Mouse (Mus musculus) ZHBTc4 (cell line): ENCODE measurements around the gene Ip6k2.

Experiments
- DNase-seq: peaks from one replicate; pipeline ENCODE4 v3.0.0-alpha.2; 2011; ENCODE audit warnings: low read depth, low spot score

Ip6k2 gene

DNA sequence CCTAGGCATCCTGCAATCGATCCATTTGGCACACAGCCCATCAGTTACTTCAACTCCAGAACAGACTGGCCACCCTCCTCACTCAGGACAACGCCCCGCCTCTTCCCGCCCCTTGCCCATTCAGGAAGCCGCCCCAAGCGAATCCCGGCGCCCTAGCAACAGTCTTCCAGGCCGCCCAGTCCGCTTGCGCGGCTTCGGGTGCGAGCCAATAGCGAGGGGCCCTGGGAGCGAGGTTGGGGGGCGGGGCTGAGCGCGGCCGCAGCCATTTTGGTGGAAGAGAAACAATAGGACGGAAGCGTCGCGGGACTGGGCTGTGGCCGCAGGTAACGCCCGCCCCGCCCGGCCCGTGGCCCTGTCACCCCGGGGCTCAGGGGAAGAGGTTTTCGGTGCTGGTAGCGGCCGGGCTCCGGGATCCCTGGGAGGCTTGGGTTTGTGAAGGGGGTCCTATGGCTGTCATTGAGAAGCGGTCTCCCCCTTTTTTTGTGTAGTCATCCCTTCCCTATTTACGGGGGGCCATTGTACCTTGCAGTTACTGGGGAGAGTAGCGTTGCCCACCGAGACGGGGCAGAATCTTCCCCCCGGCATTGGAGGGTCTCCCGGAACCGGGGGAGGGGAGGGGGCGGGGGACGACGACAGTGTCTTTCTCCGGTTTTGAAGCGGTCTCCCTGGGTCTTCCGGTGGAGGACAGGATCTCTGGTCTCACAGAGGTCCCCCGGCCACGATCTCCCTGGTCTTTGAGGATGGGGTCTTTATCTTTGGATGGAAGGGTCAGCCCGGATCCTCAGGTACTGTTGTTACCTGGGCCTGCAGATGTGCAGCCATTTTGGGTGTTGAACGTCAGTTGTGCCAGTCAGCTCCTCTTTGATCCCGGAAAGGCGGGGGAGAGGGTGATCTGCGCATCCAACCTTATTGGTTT lies at the start of gene Ip6k2:
TSS of gene Ip6k2 (plus strand) at position 249 of the 916 bp plus-strand sequence.
- peak; percentile 99 for DNase-seq

DNA sequence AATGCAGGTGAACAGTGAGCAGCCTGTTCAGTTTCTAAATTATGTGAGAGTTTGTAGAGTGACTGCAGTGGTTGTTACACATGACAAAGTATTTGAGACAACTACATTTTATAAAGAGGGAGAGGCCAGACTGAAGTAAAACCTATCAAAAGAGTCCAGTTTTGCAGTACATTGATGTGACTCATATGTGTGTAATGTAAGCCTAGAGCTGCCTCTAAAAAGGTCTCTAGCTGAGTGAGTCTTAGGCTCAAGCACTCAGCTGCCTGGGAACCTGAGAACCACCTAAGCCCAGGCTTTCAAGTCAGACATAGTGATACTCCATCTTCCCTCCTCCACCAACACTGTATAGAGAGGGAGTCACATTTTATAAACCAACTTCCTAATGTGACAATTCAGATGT lies 49.0 kb upstream of the Ip6k2 start:
- DNase-seq = no peak

DNA sequence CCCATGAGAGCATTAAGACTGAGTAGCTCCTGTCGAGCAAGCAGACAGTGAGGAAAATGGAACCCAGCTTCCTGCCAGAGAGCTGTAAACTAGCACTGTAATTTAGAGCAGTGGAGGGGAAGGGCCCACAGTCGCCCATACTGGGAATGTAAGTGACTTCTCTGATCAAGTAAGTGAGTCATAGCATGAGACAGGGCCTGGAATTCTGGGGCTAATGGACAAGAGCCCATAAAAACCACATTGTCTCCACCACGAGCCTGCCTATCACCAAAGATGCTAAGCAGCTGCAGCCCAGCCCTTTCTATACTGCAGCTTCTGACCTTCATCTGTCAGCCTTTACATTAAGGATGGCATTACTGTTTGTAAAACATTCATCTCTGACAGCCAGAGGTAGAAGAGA lies 44.4 kb upstream of the Ip6k2 start:
- DNase-seq = no peak

DNA sequence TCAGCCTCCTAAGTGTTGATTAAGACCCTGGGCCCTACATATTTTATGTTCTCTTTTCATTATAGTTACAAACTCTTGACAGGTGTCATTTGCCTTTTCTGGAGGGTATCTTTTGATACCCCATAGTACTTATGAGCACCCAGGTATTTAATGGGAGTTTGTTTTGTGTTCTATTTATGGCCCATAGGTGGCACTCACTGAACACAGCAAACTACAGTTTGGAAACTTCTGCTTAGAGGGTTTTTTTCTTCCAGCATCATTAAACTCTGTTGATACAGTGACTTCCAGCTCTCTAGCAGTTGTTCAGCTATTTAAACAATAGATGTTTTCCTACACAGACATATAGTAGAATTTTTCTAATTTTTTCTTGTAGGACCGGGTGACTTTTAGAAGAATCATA lies 43.5 kb upstream of the Ip6k2 start:
- no peak for DNase-seq

DNA sequence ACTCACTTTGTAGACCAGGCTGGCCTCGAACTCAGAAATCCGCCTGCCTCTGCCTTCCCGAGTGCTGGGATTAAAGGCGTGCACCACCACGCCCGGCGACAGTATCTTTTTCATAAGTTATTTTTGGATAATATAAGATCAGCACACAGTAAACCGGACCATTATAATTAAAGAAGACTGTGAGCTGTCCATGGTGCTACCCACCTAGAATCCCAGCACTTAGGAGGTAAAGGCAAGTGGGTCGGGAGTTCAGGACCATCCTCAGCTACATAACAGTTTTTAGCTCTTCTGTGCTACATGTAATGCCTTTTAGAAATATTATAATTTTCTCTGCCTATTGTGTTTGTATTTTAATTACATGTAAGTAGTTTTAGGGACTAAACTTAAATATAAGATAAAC lies 41.5 kb upstream of the Ip6k2 start:
- DNase-seq = no peak

- peak; percentile 55 for DNase-seq
Observed at GRCm38 (mm10) chr9:108746876-108747499, 36.6 kb upstream of the Ip6k2 start.

- DNase-seq = no peak
Observed at GRCm38 (mm10) chr9:108747694-108748093, 35.9 kb upstream of the Ip6k2 start.

DNA sequence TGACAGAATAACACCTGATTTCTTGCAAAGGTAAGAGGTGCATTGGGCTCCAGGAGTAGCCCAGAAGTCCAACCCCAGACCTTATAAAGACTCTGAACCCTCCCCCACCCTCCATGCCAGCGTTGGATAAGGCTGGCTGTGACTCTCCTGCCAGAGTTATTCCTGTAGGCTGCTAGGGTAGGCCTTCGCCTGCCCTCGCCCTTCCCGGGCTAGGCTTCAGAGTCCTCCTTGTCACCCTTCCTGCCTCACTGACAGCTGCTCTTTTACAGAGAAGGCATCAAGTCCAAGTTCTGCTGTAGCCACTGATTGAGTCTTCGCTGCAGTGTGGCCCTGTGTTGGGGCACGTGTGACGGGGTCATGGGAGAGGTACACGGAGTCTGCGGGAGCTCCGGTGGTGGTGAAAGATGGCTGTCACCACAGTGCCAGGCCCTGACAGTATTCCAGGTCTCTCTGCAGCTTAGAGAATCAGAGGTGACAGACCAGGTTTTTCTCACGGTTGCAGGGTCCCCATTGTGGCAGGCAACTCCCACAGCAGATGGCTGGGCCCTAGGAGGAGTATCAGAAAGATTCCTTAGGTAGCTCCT lies 34.9 kb upstream of the Ip6k2 start:
- no peak for DNase-seq

- DNase-seq = no peak
Observed at GRCm38 (mm10) chr9:108750616-108751015, 33.0 kb upstream of the Ip6k2 start.

DNA sequence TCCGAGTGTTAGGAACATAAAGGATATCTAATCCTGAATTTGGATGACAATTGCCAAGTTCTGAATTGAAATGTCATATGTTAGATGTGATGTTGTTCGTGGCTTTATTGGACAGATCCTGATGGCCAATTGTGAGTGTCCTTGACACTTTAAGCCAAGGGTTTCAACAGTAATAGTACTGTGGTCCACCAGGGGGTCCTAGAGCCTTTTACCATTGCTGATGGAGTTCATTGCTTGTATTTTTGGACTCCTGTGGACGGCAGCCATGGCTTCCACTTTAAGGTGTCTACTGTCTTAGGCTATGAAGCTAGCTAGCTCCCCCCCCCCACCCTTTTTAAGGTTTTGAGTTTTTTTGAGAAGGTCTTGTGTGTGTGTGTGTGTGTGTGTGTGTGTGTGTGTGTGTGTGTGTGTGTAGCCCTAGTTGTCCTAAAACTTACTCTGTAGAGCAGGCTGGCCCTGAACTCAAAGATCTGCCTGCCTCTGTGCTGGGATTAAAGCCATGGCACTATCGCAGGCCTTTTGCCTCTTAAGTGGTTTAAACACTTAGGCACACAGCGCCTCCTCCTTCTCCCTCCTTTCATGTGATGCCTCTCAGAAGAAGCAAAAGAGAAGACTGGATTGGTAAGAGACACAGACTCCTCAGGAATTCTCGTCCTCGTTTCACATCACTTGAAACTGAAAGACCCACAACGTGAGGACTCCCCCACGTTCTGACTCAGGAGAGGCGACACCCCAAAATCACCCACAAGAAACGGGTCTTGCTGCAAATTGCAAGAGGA lies 31.3 kb upstream of the Ip6k2 start:
- peak; percentile 71 for DNase-seq

GRCm38 (mm10) chr9:108753326-108753725 lies 30.3 kb upstream of the Ip6k2 start:
- peak; percentile 97 for DNase-seq

DNA sequence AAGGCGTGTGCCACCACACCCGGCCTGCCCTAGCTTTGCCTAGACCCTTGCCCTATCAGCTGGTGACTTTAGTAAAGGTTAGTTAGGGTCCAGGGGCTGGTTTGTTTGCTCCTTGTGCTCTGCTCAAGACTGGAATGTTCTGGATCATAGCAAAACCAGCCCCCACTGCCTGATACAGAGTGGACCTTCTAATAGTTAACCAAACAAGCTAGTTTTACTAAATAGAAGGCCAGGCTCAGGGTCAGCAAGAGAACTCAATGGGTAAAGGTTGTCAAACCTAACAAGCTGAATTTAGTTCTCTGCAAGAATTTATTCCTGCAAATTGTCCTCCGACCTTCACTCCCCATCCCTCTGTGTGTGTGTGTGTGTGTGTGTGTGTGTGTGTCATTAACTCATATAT lies 29.6 kb upstream of the Ip6k2 start:
- no peak for DNase-seq

DNA sequence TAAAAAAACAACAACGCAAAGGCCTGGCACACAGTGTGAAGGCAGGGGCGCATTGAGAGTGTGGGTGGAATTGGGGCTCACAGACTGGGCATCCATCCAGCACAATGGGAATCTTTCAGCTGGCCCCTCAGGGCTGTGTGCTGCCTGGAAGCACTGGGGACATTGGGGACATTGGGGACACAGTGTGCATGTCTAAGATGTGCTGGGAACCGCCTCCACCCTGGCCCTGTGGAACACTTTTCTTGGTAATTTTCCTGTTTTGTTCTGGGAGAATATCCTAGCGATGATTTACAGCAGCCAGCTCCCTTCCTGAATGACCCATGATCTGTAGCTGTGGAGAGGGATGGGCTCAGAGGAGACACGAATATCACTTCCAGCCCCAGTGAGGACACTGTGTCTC lies 29.2 kb upstream of the Ip6k2 start:
- no peak for DNase-seq

DNA sequence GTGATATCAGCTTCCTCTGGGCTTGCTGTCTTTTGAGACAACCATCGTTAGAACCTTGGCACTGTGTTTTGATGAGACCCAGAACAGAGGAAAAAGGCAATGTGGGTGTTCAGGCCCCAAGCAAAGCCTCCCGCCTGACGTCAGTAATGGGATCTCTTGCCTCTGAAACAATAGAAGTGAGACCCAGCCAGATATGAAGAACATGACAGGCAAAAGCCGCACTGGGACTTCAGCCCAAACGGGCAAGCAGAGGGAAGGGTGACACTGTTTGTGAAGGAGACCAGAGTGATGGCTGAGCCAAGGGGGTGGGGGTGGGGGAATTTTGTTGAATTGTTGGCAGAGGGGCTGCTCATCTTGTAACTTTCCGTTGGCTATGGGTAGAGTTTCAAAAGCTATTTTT lies 26.2 kb upstream of the Ip6k2 start:
- DNase-seq = no peak

GRCm38 (mm10) chr9:108759121-108759520 lies 24.5 kb upstream of the Ip6k2 start:
- DNase-seq = peak; percentile 66

DNA sequence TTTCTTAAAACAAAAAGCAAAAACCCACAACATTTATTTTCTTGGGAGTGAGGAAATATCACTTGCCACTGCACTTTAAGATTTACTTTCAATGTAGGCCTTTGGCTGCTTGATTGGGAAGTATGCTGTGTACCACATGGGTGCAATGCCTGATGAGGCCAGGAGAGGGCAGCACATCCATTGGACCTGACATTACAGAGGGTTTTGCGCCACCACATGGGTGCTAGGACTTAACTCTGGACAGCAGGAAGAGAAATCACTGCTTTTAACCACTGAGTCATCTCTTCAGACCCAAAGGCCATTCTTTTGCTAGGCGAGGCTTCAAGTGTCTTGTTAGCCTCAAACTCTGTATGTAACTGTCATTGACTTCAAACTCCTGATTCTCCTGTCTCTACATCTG lies 23.8 kb upstream of the Ip6k2 start:
- DNase-seq = peak; percentile 95

- no peak for DNase-seq
Observed at GRCm38 (mm10) chr9:108761561-108761960, 22.0 kb upstream of the Ip6k2 start.

- peak; percentile 41 for DNase-seq
Observed at GRCm38 (mm10) chr9:108764971-108765370, 18.6 kb upstream of the Ip6k2 start.

GRCm38 (mm10) chr9:108776614-108777013 lies 7.0 kb upstream of the Ip6k2 start:
- DNase-seq = no peak

- no peak for DNase-seq
Observed at GRCm38 (mm10) chr9:108777276-108777675, 6.3 kb upstream of the Ip6k2 start.

DNA sequence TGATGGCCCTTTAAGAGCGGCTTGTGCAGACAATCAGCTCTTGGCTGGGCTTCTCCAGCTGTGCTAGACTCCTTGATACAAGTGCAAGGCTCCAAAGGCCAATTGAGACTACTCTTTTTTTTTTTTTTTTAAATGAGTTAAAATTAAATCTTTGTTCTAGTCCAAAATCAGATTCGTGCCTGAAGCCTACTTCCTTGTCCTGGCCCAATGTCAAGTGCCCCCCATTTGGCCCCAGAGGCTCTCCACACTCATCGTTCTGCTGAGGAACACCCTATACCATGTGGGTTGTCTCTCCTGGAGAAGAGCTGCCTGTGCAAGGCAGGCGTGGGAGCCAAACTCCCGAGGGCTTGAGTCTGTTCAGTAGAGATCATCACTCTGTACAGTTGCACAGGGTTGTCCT lies 2.6 kb upstream of the Ip6k2 start:
- DNase-seq = no peak

DNA sequence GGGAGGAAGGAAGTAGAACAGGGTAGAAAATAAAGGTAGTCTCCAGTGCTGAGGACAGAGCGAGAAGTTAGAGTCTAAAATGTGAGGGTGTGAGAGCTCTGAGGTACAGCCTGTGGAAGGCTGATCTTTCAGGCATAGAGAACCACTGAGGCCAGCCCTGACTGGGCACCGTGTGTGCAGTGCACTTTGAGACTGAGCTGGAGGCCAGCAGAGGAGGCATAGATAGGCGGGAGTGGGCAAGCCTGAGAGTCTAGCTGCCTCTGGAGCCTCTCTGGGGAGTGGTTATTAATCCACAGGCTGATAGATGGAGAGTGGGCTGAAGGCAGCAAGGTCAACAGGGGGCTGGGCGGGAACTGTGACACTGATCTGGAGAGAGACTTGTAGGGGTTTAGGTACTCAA lies 1.7 kb upstream of the Ip6k2 start:
- no peak for DNase-seq
